Mouse (Mus musculus) kidney, embryonic 16.5 days (tissue): Measurements from ENCODE around the gene Nsun4. TPM values are rescaled to one million over a fixed set of nuclear protein-coding genes. Genes with fewer than 3 reads are reported as not detected.

Source experiments
- ATAC-seq: fragments of 200-750 bp; cut with Nextera tagmentation; 2 replicates; pipeline ENCODE4 v1.8.0; 2017; ENCODE audit warnings: moderate TSS enrichment; ENCODE audit not compliant: low FRiP score, low TSS enrichment
- H3K27ac ChIP-seq: fragments of 300-500 bp; sonication (generic); 2 replicates; pipeline ENCODE4 v1.5.1; 2014; ENCODE audit warnings: low read length
- H3K27me3 ChIP-seq: fragments of 300-500 bp; sonication (generic); 2 replicates; pipeline ENCODE4 v1.6.1; 2014; ENCODE audit warnings: low read length, control low read depth, mixed read lengths; ENCODE audit not compliant: insufficient read depth
- H3K36me3 ChIP-seq: fragments of 300-500 bp; sonication (generic); 2 replicates; pipeline ENCODE4 v1.6.1; 2014; ENCODE audit warnings: low read length, control low read depth, mixed read lengths; ENCODE audit not compliant: insufficient read depth
- H3K4me1 ChIP-seq: fragments of 300-500 bp; sonication (generic); 2 replicates; pipeline ENCODE4 v1.6.1; 2014; ENCODE audit warnings: low read length, control low read depth, mixed read lengths; ENCODE audit not compliant: insufficient read depth
- H3K4me2 ChIP-seq: fragments of 300-500 bp; sonication (generic); replicated peaks from 2 replicates; pipeline ENCODE4 v1.6.1; 2014; ENCODE audit warnings: low read depth, low read length
- H3K4me3 ChIP-seq: fragments of 300-500 bp; sonication (generic); 2 replicates; pipeline ENCODE4 v1.5.1; 2014; ENCODE audit warnings: mild to moderate bottlenecking, low read length
- H3K9ac ChIP-seq: fragments of 300-500 bp; sonication (generic); replicated peaks from 2 replicates; pipeline ENCODE4 v1.6.1; 2014; ENCODE audit warnings: low read length
- H3K9me3 ChIP-seq: fragments of 300-500 bp; sonication (generic); 2 replicates; pipeline ENCODE4 v1.6.1; 2016; ENCODE audit warnings: low read length, control low read depth
- WGBS: fragments of 180-500 bp; shearing (Covaris S2); extraction: QIAGEN DNeasy Blood & Tissue Kit; methylation state at CpG from one replicate; pipeline ENCODE4 v1.1.7; 2014; 5-methylcytosine and 5-hydroxymethylcytosine counted together
- polyA plus RNA-seq: library from polyadenylated mRNA; unstranded; fragments of >200 nt; fragmentation: Nextera tagmentation; extraction: Ambion mirVana; gene quantifications from 2 replicates; pipeline ENCODE4 v1.2.1, GENCODE M21; 2015

The Nsun4 gene
- polyA plus RNA-seq, 1 experiment from 2014 or later: 21.2 TPM

DNA sequence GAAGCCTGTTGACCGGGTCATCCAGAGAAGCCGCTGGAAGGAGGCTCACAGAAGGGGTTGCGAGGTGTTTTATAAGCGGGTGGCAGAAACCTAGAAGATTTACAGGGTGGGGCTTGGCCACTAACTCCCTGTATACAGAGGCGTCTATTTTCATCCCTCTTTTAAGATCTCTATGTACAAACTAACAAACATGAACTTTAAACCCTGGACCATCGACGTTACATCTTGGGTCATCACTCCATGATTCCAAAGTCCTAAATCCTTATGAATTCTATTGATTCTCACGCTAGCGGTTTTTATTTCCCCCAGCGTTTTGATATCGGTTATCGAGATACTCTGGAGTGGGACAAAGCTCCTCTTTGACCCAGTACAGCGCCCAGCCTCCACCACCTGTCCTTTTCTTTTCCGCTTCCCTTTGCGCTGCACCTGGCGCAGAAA is 36.8 kb downstream of the Nsun4 start:
- Histone ChIP-seq H3K4me3 (peak overlapping the region; percentile 71), H3K27ac (no peak overlapping the region; the same call in 1 of the 2 replicates), H3K4me1 (peaks cover 16% of the 10 kb centered on the region), H3K4me2 (peak overlapping the region; percentile 98), H3K9ac (peak overlapping the region; percentile 75), H3K36me3 (no peaks in the 10 kb centered on the region), H3K9me3 (no peaks in the 10 kb centered on the region), H3K27me3 (peaks cover 55% of the 10 kb centered on the region)
- no peak for ATAC-seq
- WGBS: 4% methylated on average over 16 of the region's 16 CpGs

- no peak overlapping the region for H3K9ac ChIP-seq
- 11% methylated on average over 3 of the region's 3 CpGs for WGBS
Observed at GRCm38 (mm10) chr4:116016396-116016795, 37.3 kb downstream of the Nsun4 start.

DNA sequence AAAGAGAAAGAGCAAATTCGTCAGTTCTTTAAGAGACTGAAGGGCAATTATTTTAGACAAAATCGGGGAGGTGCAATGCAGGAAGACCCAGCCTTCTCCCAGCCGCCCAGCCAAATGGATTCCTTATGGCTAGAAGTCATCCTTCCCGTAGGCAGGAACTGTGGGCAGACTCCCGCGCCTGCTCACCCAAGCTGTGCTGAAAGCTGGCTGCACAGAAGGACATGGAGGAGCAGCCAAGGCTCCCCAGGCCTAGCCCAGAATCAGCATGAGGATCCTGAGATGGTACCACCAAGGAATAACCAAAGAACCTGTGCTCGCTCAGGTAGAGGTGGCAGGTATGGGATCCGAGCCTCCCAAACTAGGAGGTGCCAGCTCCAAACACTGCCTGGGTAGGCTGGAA is 37.7 kb downstream of the Nsun4 start:
- Histone ChIP-seq H3K4me1 (peaks cover 16% of the 10 kb centered on the region), H3K9ac (0 out of 2 replicates have a peak overlapping the region, but pooled peaks have one; percentile 10), H3K27me3 (peaks cover 55% of the 10 kb centered on the region), H3K36me3 (no peaks in the 10 kb centered on the region), H3K4me2 (peak overlapping the region; percentile 98), H3K9me3 (no peaks in the 10 kb centered on the region), H3K27ac (no peak overlapping the region), H3K4me3 (peak overlapping the region; percentile 71)
- ATAC-seq: no peak
- 54% methylated on average over 8 of the region's 8 CpGs for WGBS

More at GRCm38 (mm10) chr4:116016396-116016795, 37.3 kb downstream of the Nsun4 start:
- Histone ChIP-seq H3K4me3 (peak overlapping the region; percentile 71), H3K36me3 (no peaks in the 10 kb centered on the region), H3K27me3 (peaks cover 55% of the 10 kb centered on the region), H3K9me3 (no peaks in the 10 kb centered on the region), H3K4me1 (peaks cover 16% of the 10 kb centered on the region), H3K4me2 (peak overlapping the region; percentile 98), H3K27ac (no peak overlapping the region)
- no peak for ATAC-seq

GRCm38 (mm10) chr4:116015502-116015901 is 38.2 kb downstream of the Nsun4 start:
- H3K4me2 ChIP-seq: no peak overlapping the region
- H3K4me3 ChIP-seq: no peak overlapping the region
- no peak overlapping the region for H3K9ac ChIP-seq
- peaks cover 16% of the 10 kb centered on the region for H3K4me1 ChIP-seq
- WGBS: 84% methylated on average over 5 of the region's 5 CpGs
- H3K27ac ChIP-seq: no peak overlapping the region
- H3K9me3 ChIP-seq: no peaks in the 10 kb centered on the region
- H3K27me3 ChIP-seq: peaks cover 55% of the 10 kb centered on the region
- H3K36me3 ChIP-seq: no peaks in the 10 kb centered on the region
- no peak for ATAC-seq

- Histone ChIP-seq H3K4me2 (no peak overlapping the region), H3K4me1 (peaks cover 4% of the 10 kb centered on the region; the same call in 1 of the 2 replicates), H3K36me3 (no peaks in the 10 kb centered on the region), H3K9me3 (no peaks in the 10 kb centered on the region), H3K9ac (no peak overlapping the region), H3K27me3 (peaks cover 15% of the 10 kb centered on the region), H3K4me3 (no peak overlapping the region), H3K27ac (no peak overlapping the region)
- no peak for ATAC-seq
- 78% methylated on average over 8 of the region's 8 CpGs for WGBS
Observed at GRCm38 (mm10) chr4:116010186-116010585, 43.5 kb downstream of the Nsun4 start.

GRCm38 (mm10) chr4:116001206-116001605 is 52.5 kb downstream of the Nsun4 start:
- Histone ChIP-seq H3K27me3 (no peaks in the 10 kb centered on the region), H3K9ac (no peak overlapping the region), H3K4me3 (no peak overlapping the region), H3K4me1 (no peaks in the 10 kb centered on the region), H3K27ac (no peak overlapping the region), H3K9me3 (no peaks in the 10 kb centered on the region), H3K4me2 (no peak overlapping the region), H3K36me3 (no peaks in the 10 kb centered on the region)
- no peak for ATAC-seq
- WGBS: 76% methylated on average over 4 of the region's 4 CpGs

GRCm38 (mm10) chr4:116000671-116001070 is 53.0 kb downstream of the Nsun4 start:
- WGBS: 53% methylated on average over 6 of the region's 6 CpGs
- H3K4me2 ChIP-seq: no peak overlapping the region
- H3K36me3 ChIP-seq: no peaks in the 10 kb centered on the region
- H3K4me3 ChIP-seq: no peak overlapping the region
- no peaks in the 10 kb centered on the region for H3K9me3 ChIP-seq
- no peak overlapping the region for H3K9ac ChIP-seq
- H3K4me1 ChIP-seq: no peaks in the 10 kb centered on the region
- H3K27ac ChIP-seq: no peak overlapping the region
- no peak for ATAC-seq
- no peaks in the 10 kb centered on the region for H3K27me3 ChIP-seq

GRCm38 (mm10) chr4:115996729-115997128 is 56.9 kb downstream of the Nsun4 start:
- Histone ChIP-seq H3K27ac (no peak overlapping the region), H3K27me3 (no peaks in the 10 kb centered on the region), H3K9ac (no peak overlapping the region), H3K4me3 (no peak overlapping the region), H3K36me3 (no peaks in the 10 kb centered on the region), H3K4me2 (no peak overlapping the region), H3K9me3 (peaks cover 4% of the 10 kb centered on the region; the same call in 1 of the 2 replicates), H3K4me1 (no peaks in the 10 kb centered on the region)
- ATAC-seq: no peak
- WGBS: 50% methylated on average over 4 of the region's 4 CpGs

GRCm38 (mm10) chr4:115995376-115995730 is 58.3 kb downstream of the Nsun4 start:
- WGBS: 77% methylated on average over 2 of the region's 2 CpGs
- no peak overlapping the region for H3K4me3 ChIP-seq
- H3K9ac ChIP-seq: no peak overlapping the region
- H3K27ac ChIP-seq: no peak overlapping the region
- no peak for ATAC-seq
- H3K4me2 ChIP-seq: no peak overlapping the region
- H3K9me3 ChIP-seq: peaks cover 4% of the 10 kb centered on the region; the same call in 1 of the 2 replicates
- no peaks in the 10 kb centered on the region for H3K27me3 ChIP-seq
- no peaks in the 10 kb centered on the region for H3K36me3 ChIP-seq
- H3K4me1 ChIP-seq: no peaks in the 10 kb centered on the region

- H3K27me3 ChIP-seq: no peaks in the 10 kb centered on the region
- no peak overlapping the region for H3K9ac ChIP-seq
- no peak overlapping the region for H3K27ac ChIP-seq
- no peak overlapping the region for H3K4me2 ChIP-seq
- WGBS: 85% methylated on average over 16 of the region's 16 CpGs
- no peaks in the 10 kb centered on the region for H3K4me1 ChIP-seq
- H3K9me3 ChIP-seq: peaks cover 4% of the 10 kb centered on the region; the same call in 1 of the 2 replicates
- H3K4me3 ChIP-seq: no peak overlapping the region
- H3K36me3 ChIP-seq: no peaks in the 10 kb centered on the region
- ATAC-seq: no peak; the same call in 1 of the 2 replicates
Observed at GRCm38 (mm10) chr4:115994662-115995375, 58.9 kb downstream of the Nsun4 start.
